Mouse (Mus musculus) stomach, postnatal 0 days (tissue): Measurements from ENCODE around the gene Tnfsf15. TPM values are rescaled to one million over a fixed set of nuclear protein-coding genes. Genes with fewer than 3 reads are reported as not detected.

Source experiments
- ATAC-seq: fragments of 200-750 bp; cut with Nextera tagmentation; 2 replicates; pipeline ENCODE4 v1.8.0; 2017; ENCODE audit not compliant: low FRiP score, low TSS enrichment
- DNase-seq: peaks from one replicate; pipeline ENCODE4 v3.0.0-alpha.2; 2016; ENCODE audit warnings: low spot score
- H3K27ac ChIP-seq: fragments of 300-500 bp; sonication (generic); replicated peaks from 2 replicates; pipeline ENCODE4 v1.5.1; 2014; ENCODE audit warnings: mild to moderate bottlenecking, control low read depth
- H3K27me3 ChIP-seq: fragments of 300-500 bp; sonication (generic); 2 replicates; pipeline ENCODE4 v1.6.1; 2014; ENCODE audit warnings: low read length; ENCODE audit not compliant: control insufficient read depth, insufficient read depth
- H3K36me3 ChIP-seq: fragments of 300-500 bp; sonication (generic); 2 replicates; pipeline ENCODE4 v1.6.1; 2014; ENCODE audit warnings: low read length, mixed read lengths; ENCODE audit not compliant: control insufficient read depth, insufficient read depth
- H3K4me1 ChIP-seq: fragments of 300-500 bp; sonication (generic); replicated peaks from 2 replicates; pipeline ENCODE4 v1.6.1; 2014; ENCODE audit warnings: antibody characterized with exemption; ENCODE audit not compliant: control insufficient read depth, insufficient read depth
- H3K4me2 ChIP-seq: fragments of 300-500 bp; sonication (generic); replicated peaks from 2 replicates; pipeline ENCODE4 v1.6.1; 2014; ENCODE audit warnings: low read depth, mild to moderate bottlenecking, control low read depth, moderate library complexity
- H3K4me3 ChIP-seq: fragments of 300-500 bp; sonication (generic); 2 replicates; pipeline ENCODE4 v1.5.1; 2014; ENCODE audit warnings: low read depth, low read length, control low read depth
- H3K9ac ChIP-seq: fragments of 300-500 bp; sonication (generic); 2 replicates; pipeline ENCODE4 v1.6.1; 2014; ENCODE audit warnings: mild to moderate bottlenecking, low read length, control low read depth, mixed read lengths
- H3K9me3 ChIP-seq: fragments of 300-500 bp; sonication (generic); 2 replicates; pipeline ENCODE4 v1.6.1; 2016; ENCODE audit warnings: low read length; ENCODE audit not compliant: control insufficient read depth
- CTCF ChIP-seq: IDR thresholded peaks from 2 replicates; pipeline ENCODE4 v1.5.1; 2016; ENCODE audit warnings: antibody characterized with exemption, low read depth, mild to moderate bottlenecking, moderate library complexity
- EP300 ChIP-seq: optimal IDR thresholded peaks from 2 replicates; pipeline ENCODE3; 2016; ENCODE audit warnings: antibody characterized with exemption
- WGBS: fragments of 180-500 bp; shearing (Covaris S2); extraction: QIAGEN DNeasy Blood & Tissue Kit; methylation state at CpG from one replicate; pipeline ENCODE4 v1.1.7; 2014; 5-methylcytosine and 5-hydroxymethylcytosine counted together
- polyA plus RNA-seq: library from polyadenylated mRNA; unstranded; fragments of >200 nt; fragmentation: Nextera tagmentation; extraction: Ambion mirVana; gene quantifications from 2 replicates; pipeline ENCODE4 v1.2.1, GENCODE M21; 2015

Gene Tnfsf15
- polyA plus RNA-seq, 1 experiment from 2014 or later = 0.04 TPM

DNA sequence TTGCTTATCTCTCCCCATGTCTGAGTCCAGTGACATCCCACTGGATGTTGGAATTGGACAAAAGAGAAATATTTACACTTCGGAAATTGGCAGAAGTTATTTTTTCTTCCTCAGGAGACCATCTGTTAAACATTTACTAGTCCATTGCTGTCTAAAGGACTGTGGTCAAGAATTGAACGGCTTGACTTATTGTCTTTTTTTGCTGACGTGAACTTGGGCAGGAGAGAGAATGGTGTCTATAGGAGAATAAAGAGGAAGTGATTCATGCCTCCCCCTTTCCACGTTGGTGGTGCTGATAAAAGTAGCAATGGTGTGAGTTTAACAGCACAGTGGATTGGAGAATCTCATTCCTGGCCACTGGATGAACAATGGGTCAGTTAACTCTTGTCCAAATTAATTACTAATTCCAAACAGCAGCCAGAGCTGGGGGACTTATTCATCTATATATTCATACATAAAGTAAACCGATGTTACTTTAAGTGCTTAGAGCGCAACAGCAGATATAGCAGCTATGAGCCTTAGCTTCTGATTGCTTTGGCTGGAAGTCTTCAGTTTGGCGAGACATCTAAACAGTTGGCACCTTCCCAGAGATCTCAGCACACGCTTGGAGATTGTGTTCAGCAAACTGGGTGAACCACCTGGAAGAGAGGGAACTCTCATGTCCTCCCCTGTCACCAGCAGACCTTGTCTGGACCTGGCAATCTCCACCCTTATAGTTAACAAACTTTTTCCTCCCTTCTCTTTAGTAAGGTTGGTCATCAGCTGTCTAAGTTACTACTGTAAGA is 28.6 kb upstream of the Tnfsf15 start:
- no peak overlapping the region for H3K4me3 ChIP-seq
- no peak overlapping the region for H3K27ac ChIP-seq
- no peak overlapping the region for H3K9ac ChIP-seq
- ATAC-seq = no peak
- H3K27me3 ChIP-seq = no peaks in the 10 kb centered on the region
- TF ChIP-seq EP300 = no peak
- H3K4me2 ChIP-seq = no peak overlapping the region
- no peaks in the 10 kb centered on the region for H3K36me3 ChIP-seq
- no peak for DNase-seq
- no peaks in the 10 kb centered on the region for H3K9me3 ChIP-seq
- H3K4me1 ChIP-seq = no peaks in the 10 kb centered on the region
- 35% methylated on average over 8 of the region's 8 CpGs for WGBS

GRCm38 (mm10) chr4:63772514-63772913 is 27.6 kb upstream of the Tnfsf15 start:
- TF ChIP-seq CTCF (no peak), EP300 (no peak)
- no peaks in the 10 kb centered on the region for H3K36me3 ChIP-seq
- no peak overlapping the region for H3K9ac ChIP-seq
- no peak overlapping the region for H3K4me3 ChIP-seq
- no peaks in the 10 kb centered on the region for H3K27me3 ChIP-seq
- H3K4me1 ChIP-seq = no peaks in the 10 kb centered on the region
- no peak for DNase-seq
- ATAC-seq = no peak
- no peaks in the 10 kb centered on the region for H3K9me3 ChIP-seq
- H3K27ac ChIP-seq = no peak overlapping the region
- no peak overlapping the region for H3K4me2 ChIP-seq
- 76% methylated on average over 2 of the region's 2 CpGs for WGBS

GRCm38 (mm10) chr4:63771291-63771690 is 26.4 kb upstream of the Tnfsf15 start:
- Histone ChIP-seq H3K27me3 (no peaks in the 10 kb centered on the region), H3K27ac (no peak overlapping the region), H3K36me3 (no peaks in the 10 kb centered on the region), H3K9ac (no peak overlapping the region), H3K4me2 (no peak overlapping the region), H3K9me3 (no peaks in the 10 kb centered on the region), H3K4me3 (no peak overlapping the region), H3K4me1 (no peaks in the 10 kb centered on the region)
- ATAC-seq = no peak
- 81% methylated on average over 4 of the region's 4 CpGs for WGBS
- no peak for DNase-seq
- TF ChIP-seq CTCF (no peak), EP300 (no peak)

DNA sequence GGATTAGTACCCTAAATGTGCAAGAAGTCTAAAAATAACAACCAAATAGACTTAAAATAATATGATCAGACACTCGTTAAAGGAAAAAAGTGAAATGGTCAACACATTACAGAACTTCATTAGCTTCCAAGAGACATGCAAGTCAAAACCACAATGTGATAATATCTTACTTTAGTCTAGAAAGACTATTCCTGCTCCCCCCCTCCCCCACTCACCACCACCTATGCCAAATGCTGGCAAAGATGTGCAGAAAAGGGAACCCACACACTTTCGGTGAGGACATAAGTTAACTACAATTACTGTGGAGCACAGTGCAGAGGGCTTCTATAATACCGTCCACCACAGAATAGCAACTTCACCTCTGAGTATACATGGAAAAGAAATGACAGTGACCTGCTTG is 24.2 kb upstream of the Tnfsf15 start:
- Histone ChIP-seq H3K4me1 (no peaks in the 10 kb centered on the region), H3K9ac (no peak overlapping the region), H3K4me2 (no peak overlapping the region), H3K27me3 (no peaks in the 10 kb centered on the region), H3K9me3 (no peaks in the 10 kb centered on the region), H3K27ac (no peak overlapping the region), H3K36me3 (no peaks in the 10 kb centered on the region), H3K4me3 (no peak overlapping the region)
- no peak for DNase-seq
- WGBS = 87% methylated on average over 3 of the region's 3 CpGs
- no peak for TF ChIP-seq CTCF
- no peak for TF ChIP-seq EP300
- ATAC-seq = no peak

GRCm38 (mm10) chr4:63765050-63765449 is 20.1 kb upstream of the Tnfsf15 start:
- Histone ChIP-seq H3K4me1 (no peaks in the 10 kb centered on the region), H3K4me2 (no peak overlapping the region), H3K27ac (no peak overlapping the region), H3K36me3 (no peaks in the 10 kb centered on the region), H3K9ac (no peak overlapping the region), H3K9me3 (no peaks in the 10 kb centered on the region), H3K27me3 (no peaks in the 10 kb centered on the region), H3K4me3 (no peak overlapping the region)
- TF ChIP-seq EP300 (no peak), CTCF (no peak)
- no peak for DNase-seq
- no peak for ATAC-seq
- WGBS = 85% methylated on average over 2 of the region's 2 CpGs

- Histone ChIP-seq H3K4me3 (no peak overlapping the region), H3K36me3 (no peaks in the 10 kb centered on the region), H3K9me3 (no peaks in the 10 kb centered on the region), H3K27me3 (no peaks in the 10 kb centered on the region), H3K9ac (no peak overlapping the region), H3K4me2 (no peak overlapping the region), H3K4me1 (no peaks in the 10 kb centered on the region), H3K27ac (no peak overlapping the region)
- ATAC-seq (no peak), DNase-seq (no peak)
- TF ChIP-seq CTCF (no peak), EP300 (no peak)
- WGBS = 91% methylated on average over 3 of the region's 3 CpGs
Measured at GRCm38 (mm10) chr4:63759931-63760330, 15.0 kb upstream of the Tnfsf15 start.
